Mouse (Mus musculus) G1E-ER4 (cell line): ENCODE data around the gene Hs6st1. TPM values are rescaled to one million over a fixed set of nuclear protein-coding genes. Genes with fewer than 3 reads are reported as not detected.

Source experiments
- GATA1 ChIP-seq: IDR thresholded peaks from one replicate; pipeline ENCODE4 v1.8.0; 2012; ENCODE audit warnings: low read length, inconsistent platforms
- polyA plus RNA-seq: library from polyadenylated mRNA; stranded (reverse); fragments of >175 nt; gene quantifications from 2 replicates; pipeline ENCODE4 v1.2.3, GENCODE M21; 2012

The Hs6st1 gene
- polyA plus RNA-seq, 1 experiment, result 80.0 TPM

DNA sequence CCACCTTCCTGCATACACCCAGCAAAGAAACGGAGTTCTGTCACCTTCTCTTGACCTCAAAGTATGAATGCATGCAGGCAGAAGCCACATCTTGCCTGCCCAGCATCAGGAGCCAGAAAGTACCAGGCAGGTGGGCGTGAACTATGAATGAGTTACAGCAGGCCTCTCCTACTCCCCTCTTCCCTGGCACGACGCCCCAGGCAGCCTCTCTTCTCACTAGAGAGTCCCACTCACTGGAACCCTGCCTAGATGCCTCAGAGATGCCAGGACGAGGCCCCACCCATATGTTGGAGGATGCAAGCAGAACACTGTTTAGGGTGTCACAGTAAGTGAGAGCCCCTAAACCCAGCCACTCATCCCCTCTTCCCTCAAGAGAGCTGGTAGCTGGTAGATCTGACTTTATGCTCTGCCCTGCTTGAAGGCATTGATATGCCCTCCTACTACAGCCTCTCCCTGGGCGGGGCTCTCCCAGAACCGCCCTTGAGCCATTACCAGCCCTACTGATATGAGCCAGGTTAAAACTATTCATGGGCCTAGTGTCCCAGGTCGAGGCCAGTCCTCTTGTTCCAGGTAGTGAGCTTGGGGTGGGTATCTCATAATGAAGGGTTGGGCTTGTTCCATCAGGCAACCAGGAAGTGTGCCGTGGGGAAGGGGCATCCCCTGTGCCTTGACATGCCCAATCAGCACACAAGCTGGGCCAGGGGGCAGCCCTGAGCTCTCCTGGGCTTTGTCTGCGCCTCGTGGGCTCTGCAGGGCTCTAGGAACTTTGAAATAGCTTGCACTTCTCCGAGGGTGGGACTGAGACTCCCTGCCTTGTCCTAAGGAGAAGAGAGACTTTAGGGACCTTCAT, 27.4 kb downstream of the Hs6st1 start:
- no peak for TF ChIP-seq GATA1

DNA sequence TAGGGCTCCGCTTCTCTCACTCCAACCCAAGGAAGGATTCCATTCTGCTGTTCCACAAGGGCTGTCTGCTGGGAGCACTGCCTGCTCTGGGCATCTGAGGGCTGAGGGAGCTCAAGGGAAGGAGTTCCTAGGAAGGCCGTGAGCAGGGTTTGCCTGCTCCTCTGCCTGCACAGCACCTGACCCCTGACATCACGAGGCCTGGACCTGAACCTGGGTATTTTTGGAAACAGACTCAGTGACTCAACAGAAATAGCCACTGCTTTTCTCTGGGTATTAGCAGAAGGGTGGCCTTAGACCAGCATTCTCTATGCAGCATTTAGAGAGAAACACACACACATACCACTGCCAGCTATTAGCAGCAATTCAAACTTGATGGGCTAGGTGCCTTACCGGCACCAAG, 30.2 kb downstream of the Hs6st1 start:
- TF ChIP-seq GATA1, result no peak

DNA sequence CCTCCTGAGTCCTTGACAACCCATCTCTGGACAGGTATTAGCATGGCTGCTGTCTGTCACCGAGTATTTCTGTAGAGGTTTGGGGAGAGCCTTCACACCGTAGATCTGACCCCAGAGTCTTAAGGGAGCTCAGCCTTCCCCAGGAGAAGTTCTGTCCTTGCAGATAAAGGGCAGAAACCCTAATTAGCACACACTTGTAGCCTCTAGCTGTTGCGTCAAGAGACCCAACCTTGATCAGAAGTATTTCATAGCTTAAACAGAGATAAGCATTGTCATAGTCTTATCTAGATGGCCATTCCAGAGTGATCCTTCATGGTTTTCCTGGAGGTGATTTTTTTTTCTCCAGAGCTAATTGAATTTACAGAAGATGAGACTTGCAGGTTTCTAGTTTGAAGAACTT, 32.2 kb downstream of the Hs6st1 start:
- peak; percentile 61 for TF ChIP-seq GATA1

DNA sequence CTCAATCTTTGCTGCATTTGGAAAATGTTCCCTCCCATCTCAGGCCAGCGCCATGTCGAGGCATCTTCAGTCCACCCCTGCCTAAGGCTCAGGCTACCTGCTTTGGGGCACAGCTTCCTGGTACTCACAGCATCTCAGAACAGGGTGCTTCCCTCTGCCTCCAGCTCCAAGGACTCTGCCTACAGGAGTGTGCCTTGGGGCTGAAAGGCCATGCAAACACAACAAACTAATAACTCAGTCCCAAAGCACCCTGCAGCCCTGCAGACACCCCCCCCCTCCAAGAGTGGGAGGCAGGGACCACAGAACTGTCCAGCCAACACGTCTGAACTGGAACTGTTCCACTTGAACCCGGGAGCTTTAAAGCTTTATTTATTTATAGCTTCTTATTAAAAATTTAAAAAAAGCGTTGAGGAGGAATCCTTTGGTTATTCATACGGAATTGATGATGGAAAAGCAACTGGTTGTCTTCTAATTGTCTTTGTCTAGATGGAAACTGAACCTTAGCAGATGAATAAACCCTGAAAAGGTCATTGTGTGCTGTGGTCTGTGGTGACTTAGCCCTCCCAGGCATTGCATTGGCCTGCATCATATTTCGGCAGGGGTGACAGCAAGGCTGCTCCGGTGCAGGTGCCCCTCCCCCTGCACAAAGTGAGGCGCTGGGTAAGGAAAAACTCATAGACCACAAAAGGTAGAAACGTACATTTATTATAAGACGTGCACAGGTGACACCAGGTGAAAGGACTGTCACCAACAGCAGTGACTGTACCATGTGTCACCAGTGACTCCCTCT, 37.9 kb downstream of the Hs6st1 start:
- no peak for TF ChIP-seq GATA1

DNA sequence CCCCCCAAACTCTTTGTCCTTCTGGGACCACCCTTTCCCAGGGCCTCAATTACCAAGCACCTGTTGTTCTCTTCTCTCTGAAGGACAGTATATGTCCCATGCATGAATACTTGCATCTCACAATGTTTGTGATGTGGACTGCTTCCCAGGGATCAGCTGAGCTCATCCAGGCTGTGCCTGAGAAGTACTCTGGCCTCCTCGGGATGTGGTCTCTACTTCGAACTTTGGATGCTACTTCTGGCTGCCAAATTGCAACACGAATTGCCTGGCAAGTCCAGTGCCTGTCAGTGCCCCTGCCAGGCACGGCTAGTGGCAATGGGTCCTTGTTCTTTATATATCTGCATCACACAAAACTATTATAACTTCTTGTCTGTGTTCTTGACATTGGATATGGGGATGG, 41.8 kb downstream of the Hs6st1 start:
- no peak for TF ChIP-seq GATA1

DNA sequence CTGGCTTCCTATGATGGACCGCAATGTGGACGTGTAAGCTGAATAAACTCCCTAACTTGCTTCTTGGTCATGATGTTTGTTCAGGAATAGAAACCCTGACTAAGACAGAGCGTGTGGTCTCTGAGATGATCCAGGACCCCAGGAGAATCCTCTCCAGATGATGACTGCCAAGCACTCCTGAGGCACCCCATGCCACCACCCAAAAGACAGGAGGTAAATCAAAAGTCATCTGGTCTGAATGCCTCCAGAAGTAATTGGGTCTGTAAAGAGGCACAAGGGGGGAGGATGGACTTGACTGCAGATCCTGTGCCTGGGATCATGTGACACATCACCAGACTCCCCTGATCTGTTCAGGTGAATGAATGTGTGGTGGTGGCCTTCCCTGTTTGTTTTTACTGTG, 44.5 kb downstream of the Hs6st1 start:
- no peak for TF ChIP-seq GATA1

DNA sequence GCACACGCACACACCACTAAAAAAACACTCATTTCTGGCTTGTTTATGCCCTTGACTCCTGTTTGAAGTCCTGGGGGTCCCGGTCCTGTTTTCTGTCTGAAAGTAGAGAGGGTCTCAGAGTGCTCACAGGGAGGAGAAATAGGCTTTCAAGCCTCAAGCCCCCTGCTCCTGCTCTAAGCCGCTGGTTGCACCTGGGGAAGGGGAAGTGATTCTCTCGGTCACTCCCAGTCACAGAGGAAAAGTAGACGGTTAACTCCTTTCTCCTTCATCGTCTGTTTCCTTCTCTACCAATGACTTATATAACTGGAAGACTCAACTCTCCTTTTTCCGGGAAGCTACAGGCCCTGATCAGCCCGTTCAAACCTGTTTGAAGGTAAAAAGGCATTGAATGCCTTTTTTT, 45.5 kb downstream of the Hs6st1 start:
- no peak for TF ChIP-seq GATA1

DNA sequence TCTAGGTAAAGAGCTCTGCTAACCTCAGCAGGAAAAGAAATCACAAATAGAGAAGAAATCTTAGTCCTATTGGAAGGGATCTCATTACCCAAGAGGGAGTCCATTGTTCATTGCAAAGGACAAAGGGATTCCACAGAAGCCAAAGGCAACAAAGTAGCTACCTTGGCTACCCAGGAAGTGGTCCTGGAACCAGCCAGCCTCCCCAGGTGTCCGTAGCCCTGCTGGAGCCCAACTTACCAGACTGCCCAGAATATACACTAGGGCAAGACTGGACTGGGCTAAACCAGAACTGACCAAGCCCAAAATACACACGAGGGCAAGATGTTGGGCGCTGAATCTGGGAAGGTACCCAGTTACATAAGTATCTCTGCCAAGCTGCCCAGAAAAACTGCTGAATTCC, 46.6 kb downstream of the Hs6st1 start:
- no peak for TF ChIP-seq GATA1

DNA sequence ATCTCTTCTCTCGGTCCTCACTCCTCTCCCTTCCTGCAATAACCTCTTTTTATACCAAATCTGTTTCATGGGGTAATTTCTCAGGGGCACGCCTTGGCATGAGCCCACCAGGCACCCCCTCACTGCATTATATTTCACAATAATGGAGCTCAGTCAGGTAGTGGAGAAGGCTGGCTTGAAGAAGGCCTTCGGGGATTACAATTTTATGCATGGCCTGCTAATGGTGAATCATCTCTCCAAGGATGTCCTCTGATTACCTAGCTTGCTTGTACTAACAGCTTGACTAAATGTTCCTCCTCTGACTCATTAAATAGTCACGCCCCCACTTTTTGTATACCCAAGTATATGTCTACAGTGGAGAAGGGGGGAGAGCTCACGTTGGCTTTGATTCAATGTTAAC, 48.3 kb downstream of the Hs6st1 start:
- no peak for TF ChIP-seq GATA1

DNA sequence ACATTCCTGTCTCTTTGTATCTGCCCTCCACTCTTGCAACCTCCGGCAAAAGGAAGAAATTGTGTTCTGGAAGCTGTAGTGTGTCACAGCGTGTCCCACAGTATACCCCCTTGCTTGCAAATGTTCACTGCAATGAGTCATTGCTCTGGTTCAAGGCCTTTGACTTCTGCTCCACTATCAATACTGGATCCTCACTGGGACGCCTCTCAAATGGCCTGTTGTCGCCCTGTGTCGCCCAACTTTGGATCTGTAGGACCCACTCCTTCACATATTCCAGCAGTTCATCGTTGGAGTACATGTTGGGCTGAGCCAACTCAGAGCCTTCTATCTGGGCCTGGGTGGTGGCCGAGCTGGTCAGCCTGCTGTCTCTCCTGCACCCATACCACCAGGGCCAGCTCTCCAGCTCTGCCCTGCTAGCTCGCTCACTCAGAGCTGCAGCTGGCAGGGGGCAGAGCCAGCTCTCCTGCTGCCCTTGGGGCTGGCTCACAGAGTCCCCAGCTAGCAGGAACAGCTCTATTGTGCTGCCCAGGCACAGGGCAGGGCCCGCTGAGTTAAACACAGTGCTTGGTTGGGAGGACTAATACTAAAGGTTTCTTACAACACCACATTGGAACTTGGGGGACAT, 50.0 kb downstream of the Hs6st1 start:
- no peak for TF ChIP-seq GATA1

DNA sequence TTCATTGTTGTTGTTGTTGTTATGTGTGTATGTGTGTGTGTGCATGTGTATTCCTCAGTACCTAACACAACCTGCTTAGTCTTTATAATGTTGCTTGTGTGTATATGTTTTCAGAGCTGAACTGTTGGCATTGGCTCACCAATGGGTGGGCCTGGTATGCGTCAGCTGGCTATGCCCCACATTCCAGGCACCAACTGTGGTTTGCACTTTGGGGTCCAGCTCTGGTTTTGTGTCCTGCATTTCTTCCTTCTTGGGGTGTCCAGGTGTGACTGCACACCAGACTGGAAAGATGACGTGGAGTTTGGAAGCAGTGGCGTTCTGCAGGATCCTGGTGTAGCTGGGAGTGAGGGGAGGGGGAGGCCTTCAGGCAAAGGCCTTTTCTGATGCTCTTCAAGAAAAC, 50.8 kb downstream of the Hs6st1 start:
- TF ChIP-seq GATA1, result no peak

DNA sequence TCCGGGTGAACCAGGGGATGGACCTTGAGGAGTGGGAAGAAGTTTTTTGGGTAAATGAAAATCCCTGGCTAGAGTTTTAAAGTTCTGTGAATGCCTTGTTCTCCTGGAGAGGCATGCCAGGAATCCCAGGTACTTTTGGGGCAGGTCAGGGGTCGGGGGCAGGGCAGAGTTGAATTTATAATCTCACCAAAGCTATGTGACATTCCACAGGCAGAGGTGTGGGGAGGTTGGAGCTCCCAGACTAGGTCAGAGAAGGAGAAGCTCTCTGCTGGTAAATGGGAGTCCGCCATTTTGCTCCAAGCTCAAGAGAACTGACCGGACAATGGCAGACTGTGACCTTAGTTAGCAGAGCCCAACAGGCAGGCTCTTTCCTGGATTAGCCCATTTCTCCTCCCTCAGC, 51.2 kb downstream of the Hs6st1 start:
- TF ChIP-seq GATA1, result no peak

DNA sequence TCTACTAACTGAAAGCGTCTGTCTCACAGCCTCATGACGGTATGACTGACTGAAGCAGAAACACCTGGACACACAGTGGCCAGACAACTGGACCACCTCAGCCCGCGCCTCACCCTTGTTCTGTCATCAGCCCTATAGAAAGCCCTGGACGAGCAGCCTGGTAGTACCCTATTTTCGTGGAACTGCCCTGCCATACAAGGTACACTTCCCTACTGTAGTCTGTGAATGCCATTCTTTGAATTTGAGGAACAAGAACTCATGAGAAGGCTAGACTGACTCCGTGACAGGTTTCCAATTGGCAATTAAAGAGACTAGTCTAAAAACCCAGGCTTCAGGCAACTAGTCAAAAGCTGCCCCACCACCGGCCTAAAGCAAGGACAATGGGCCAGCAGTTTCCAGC, 53.0 kb downstream of the Hs6st1 start:
- TF ChIP-seq GATA1, result no peak

DNA sequence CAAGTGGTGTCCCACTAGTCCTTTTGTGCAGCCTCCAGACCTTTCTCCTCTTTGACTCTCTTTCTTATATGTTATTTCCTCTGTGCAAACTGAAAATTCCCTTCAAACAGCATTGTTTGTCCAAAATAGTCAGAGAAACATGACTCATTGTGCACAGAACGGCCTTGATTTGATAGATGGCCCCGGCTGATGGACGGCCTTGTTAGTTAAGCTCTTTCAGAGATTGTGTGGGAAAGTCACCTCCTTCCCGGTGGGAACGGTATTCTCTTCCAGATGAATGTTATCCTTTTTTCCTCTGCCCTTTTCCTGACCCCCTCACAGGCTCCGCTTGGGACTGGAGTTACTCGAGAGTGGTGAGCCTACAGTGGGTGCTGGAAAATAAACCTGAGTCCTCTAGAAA, 56.9 kb downstream of the Hs6st1 start:
- TF ChIP-seq GATA1, result no peak

DNA sequence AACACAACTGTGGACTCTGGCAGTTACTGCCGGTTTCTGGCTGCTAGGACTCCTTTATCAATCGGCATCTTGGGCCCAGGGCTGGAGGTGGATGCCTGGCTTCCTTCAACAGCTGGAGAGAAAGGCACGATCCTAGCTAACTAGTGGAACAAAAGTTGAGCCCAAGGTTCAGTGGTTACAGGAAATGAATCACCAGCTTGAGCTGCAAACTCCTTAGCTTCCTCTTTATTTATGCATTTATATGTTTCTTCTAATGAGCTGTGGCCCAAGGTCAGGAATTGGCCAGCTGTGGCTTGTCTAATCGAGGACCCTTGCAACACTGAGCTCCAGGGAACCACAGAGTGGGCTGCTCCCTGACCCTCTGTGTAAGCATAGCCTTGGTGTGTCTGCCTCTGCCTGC, 60.9 kb downstream of the Hs6st1 start:
- TF ChIP-seq GATA1, result no peak

DNA sequence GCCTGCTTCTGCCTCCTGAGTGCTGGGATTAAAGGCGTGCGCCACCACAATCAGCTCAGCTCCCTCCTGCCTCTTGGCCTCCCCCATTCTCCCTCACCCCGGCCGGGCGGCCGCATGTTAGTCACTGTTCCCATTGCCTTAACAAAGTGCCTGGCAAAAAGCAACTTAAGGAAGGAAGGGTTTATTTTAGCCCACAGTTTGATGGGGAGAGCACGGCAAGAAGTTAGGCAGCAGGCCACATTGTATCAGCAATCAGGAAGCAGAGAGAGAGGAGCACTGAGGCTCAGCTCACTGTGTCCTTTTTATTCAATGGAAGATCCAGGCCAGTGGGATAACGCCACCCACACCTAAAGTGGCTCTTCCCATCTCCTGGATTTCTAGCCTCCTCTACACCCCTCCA, 61.7 kb downstream of the Hs6st1 start:
- TF ChIP-seq GATA1, result no peak
